Mouse (Mus musculus): ENCODE measurements around the gene Gli2. TPM values are rescaled to one million over a fixed set of nuclear protein-coding genes. Genes with fewer than 3 reads are reported as not detected.
A peak's percentile ranks its signal among the peaks of the same experiment; 100 is the strongest.

Gene Gli2
- polyA plus RNA-seq, 1 experiment from 2014 or later: 3.8 TPM

GRCm38 (mm10) chr1:119034163-119034705, 19.2 kb downstream of the Gli2 start:
- no peaks in the 10 kb centered on the region for H3K36me3 ChIP-seq (ENCODE audit: control insufficient read depth, insufficient read depth)
- H3K9me3 ChIP-seq (ENCODE audit: control insufficient read depth): no peaks in the 10 kb centered on the region
- H3K9ac ChIP-seq (ENCODE audit: low read depth, low read length): no peak overlapping the region
- H3K4me2 ChIP-seq (replicated peaks; ENCODE audit: low read depth): 0 out of 2 replicates have a peak overlapping the region, but pooled peaks have one; percentile 13
- no peaks in the 10 kb centered on the region for H3K27me3 ChIP-seq (replicated peaks; ENCODE audit: control insufficient read depth, insufficient read depth, low read length)
- H3K27ac ChIP-seq (ENCODE audit: low read depth, low read length): peak overlapping the region; percentile 66; the same call in 1 of the 2 replicates
- no peak overlapping the region for H3K4me3 ChIP-seq (ENCODE audit: low read depth, low read length)
- 54% methylated on average over 13 of the region's 13 CpGs for WGBS
- H3K4me1 ChIP-seq (replicated peaks; ENCODE audit: control insufficient read depth, insufficient read depth, low read length): 0 out of 2 replicates have a peak, but pooled peaks cover 5% of the 10 kb centered on the region
- ATAC-seq: peak; percentile 16; the same call in 1 of the 2 replicates
- no peak for TF ChIP-seq CTCF (IDR thresholded peaks at IDR 0.05; ENCODE audit: low read depth)

GRCm38 (mm10) chr1:119033450-119034162, 19.8 kb downstream of the Gli2 start:
- no peaks in the 10 kb centered on the region for H3K36me3 ChIP-seq (ENCODE audit: control insufficient read depth, insufficient read depth)
- ATAC-seq: peak; percentile 28; the same call in 1 of the 2 replicates
- peak overlapping the region; percentile 66 for H3K27ac ChIP-seq (ENCODE audit: low read depth, low read length)
- 57% methylated on average over 3 of the region's 3 CpGs for WGBS
- H3K4me1 ChIP-seq (replicated peaks; ENCODE audit: control insufficient read depth, insufficient read depth, low read length): 0 out of 2 replicates have a peak, but pooled peaks cover 5% of the 10 kb centered on the region
- H3K4me3 ChIP-seq (ENCODE audit: low read depth, low read length): no peak overlapping the region
- H3K9me3 ChIP-seq (ENCODE audit: control insufficient read depth): no peaks in the 10 kb centered on the region
- no peak for TF ChIP-seq CTCF (IDR thresholded peaks at IDR 0.05; ENCODE audit: low read depth)
- no peaks in the 10 kb centered on the region for H3K27me3 ChIP-seq (replicated peaks; ENCODE audit: control insufficient read depth, insufficient read depth, low read length)
- 0 out of 2 replicates have a peak overlapping the region, but pooled peaks have one; percentile 23 for H3K9ac ChIP-seq (ENCODE audit: low read depth, low read length)
- H3K4me2 ChIP-seq (replicated peaks; ENCODE audit: low read depth): no peak overlapping the region; the same call in 1 of the 2 replicates

- H3K9me3 ChIP-seq (ENCODE audit: control insufficient read depth): no peaks in the 10 kb centered on the region
- ATAC-seq: no peak
- H3K4me2 ChIP-seq (replicated peaks; ENCODE audit: low read depth): no peak overlapping the region
- no peak overlapping the region for H3K4me3 ChIP-seq (ENCODE audit: low read depth, low read length)
- H3K4me1 ChIP-seq (replicated peaks; ENCODE audit: control insufficient read depth, insufficient read depth, low read length): 0 out of 2 replicates have a peak, but pooled peaks cover 5% of the 10 kb centered on the region
- no peak for TF ChIP-seq CTCF (IDR thresholded peaks at IDR 0.05; ENCODE audit: low read depth)
- H3K27ac ChIP-seq (ENCODE audit: low read depth, low read length): no peak overlapping the region
- no peak overlapping the region for H3K9ac ChIP-seq (ENCODE audit: low read depth, low read length)
- no peaks in the 10 kb centered on the region for H3K27me3 ChIP-seq (replicated peaks; ENCODE audit: control insufficient read depth, insufficient read depth, low read length)
- 51% methylated on average over 6 of the region's 6 CpGs for WGBS
- no peaks in the 10 kb centered on the region for H3K36me3 ChIP-seq (ENCODE audit: control insufficient read depth, insufficient read depth)
Measured at GRCm38 (mm10) chr1:119031185-119031584, 22.2 kb downstream of the Gli2 start.

DNA sequence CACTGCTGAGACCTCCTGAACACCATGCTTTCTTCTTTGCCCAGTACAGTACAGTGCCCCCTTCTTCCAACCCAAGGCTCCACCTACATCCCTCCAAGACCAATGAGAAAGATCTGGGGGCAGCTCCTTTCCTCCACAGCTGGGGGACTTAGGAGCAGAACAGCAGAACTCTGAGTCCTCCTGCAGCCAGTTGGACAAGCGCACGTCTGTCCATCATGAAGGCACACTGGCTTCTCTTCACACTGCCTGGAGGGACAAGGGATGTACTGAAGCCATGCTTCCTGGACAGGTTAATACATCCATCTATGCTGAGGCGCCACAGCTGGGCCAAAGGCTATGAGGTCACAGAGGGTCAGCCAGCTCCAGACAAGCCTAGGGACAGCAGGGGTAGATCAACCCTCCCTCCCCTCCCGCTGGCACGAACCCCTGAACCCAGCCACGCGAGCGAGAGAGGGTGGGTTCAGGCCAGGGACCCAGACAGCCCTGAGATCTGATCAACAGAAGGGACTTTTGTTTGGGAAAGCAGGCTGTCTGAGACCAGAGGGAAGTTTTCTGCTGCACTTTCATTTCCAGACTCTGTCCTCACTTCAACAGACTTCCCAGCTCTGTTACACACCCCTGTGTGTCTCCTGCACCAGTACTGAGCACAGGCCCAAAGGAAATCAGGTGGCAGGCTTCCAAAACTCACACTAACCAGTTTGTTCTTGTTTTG, 27.6 kb downstream of the Gli2 start:
- no peak overlapping the region for H3K27ac ChIP-seq (ENCODE audit: low read depth, low read length)
- H3K9me3 ChIP-seq (ENCODE audit: control insufficient read depth): no peaks in the 10 kb centered on the region
- no peak for ATAC-seq
- H3K36me3 ChIP-seq (ENCODE audit: control insufficient read depth, insufficient read depth): no peaks in the 10 kb centered on the region
- TF ChIP-seq CTCF (IDR thresholded peaks at IDR 0.05; ENCODE audit: low read depth): no peak
- no peak overlapping the region for H3K4me3 ChIP-seq (ENCODE audit: low read depth, low read length)
- H3K4me2 ChIP-seq (replicated peaks; ENCODE audit: low read depth): no peak overlapping the region
- WGBS: 41% methylated on average over 8 of the region's 8 CpGs
- no peaks in the 10 kb centered on the region for H3K27me3 ChIP-seq (replicated peaks; ENCODE audit: control insufficient read depth, insufficient read depth, low read length)
- H3K4me1 ChIP-seq (replicated peaks; ENCODE audit: control insufficient read depth, insufficient read depth, low read length): no peaks in the 10 kb centered on the region
- H3K9ac ChIP-seq (ENCODE audit: low read depth, low read length): no peak overlapping the region

DNA sequence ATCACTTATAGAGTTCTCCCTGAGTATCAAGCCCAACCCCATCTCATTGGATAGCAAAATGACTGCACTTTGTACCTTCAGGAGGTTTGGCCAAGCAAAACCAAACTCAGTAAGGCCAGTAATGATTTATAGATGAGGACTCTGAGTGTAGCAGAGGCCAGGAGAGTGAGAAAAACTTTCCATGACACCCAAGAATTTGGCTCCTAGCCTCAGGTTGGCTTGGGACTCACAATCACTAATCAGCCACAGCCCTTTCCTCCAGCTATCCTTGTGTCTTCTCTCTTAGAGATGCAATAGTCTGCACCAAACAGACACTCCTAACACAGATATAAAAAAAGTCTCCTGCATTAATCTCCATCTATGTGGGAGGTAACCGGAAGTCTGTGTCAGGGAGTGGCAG, 31.1 kb downstream of the Gli2 start:
- H3K27ac ChIP-seq (ENCODE audit: low read depth, low read length): no peak overlapping the region

GRCm38 (mm10) chr1:119020092-119020491, 33.3 kb downstream of the Gli2 start:
- no peak overlapping the region for H3K9ac ChIP-seq (ENCODE audit: low read depth, low read length)
- H3K4me3 ChIP-seq (ENCODE audit: low read depth, low read length): no peak overlapping the region
- H3K4me1 ChIP-seq (replicated peaks; ENCODE audit: control insufficient read depth, insufficient read depth, low read length): no peaks in the 10 kb centered on the region
- TF ChIP-seq CTCF (IDR thresholded peaks at IDR 0.05; ENCODE audit: low read depth): no peak
- no peak for ATAC-seq
- no peak overlapping the region for H3K4me2 ChIP-seq (replicated peaks; ENCODE audit: low read depth)
- no peaks in the 10 kb centered on the region for H3K36me3 ChIP-seq (ENCODE audit: control insufficient read depth, insufficient read depth)
- H3K9me3 ChIP-seq (ENCODE audit: control insufficient read depth): no peaks in the 10 kb centered on the region
- H3K27me3 ChIP-seq (replicated peaks; ENCODE audit: control insufficient read depth, insufficient read depth, low read length): no peaks in the 10 kb centered on the region
- WGBS: 97% methylated on average over 2 of the region's 2 CpGs
- no peak overlapping the region for H3K27ac ChIP-seq (ENCODE audit: low read depth, low read length)

More for the DNA sequence above, 31.1 kb downstream of the Gli2 start:
- H3K9ac ChIP-seq (ENCODE audit: low read depth, low read length): no peak overlapping the region
- no peak overlapping the region for H3K4me3 ChIP-seq (ENCODE audit: low read depth, low read length)
- ATAC-seq: no peak
- H3K4me2 ChIP-seq (replicated peaks; ENCODE audit: low read depth): no peak overlapping the region
- 56% methylated on average over 1 of the region's 1 CpGs for WGBS
- no peaks in the 10 kb centered on the region for H3K27me3 ChIP-seq (replicated peaks; ENCODE audit: control insufficient read depth, insufficient read depth, low read length)
- no peaks in the 10 kb centered on the region for H3K4me1 ChIP-seq (replicated peaks; ENCODE audit: control insufficient read depth, insufficient read depth, low read length)
- TF ChIP-seq CTCF (IDR thresholded peaks at IDR 0.05; ENCODE audit: low read depth): no peak
- no peaks in the 10 kb centered on the region for H3K36me3 ChIP-seq (ENCODE audit: control insufficient read depth, insufficient read depth)
- H3K9me3 ChIP-seq (ENCODE audit: control insufficient read depth): no peaks in the 10 kb centered on the region
